Mouse (Mus musculus) cortical plate, adult 2 months (tissue): ENCODE data around the gene Dgkg. TPM values are rescaled to one million over a fixed set of nuclear protein-coding genes. Genes with fewer than 3 reads are reported as not detected.

ENCODE experiments used
- H3K27ac ChIP-seq: fragments of 200-500 bp; 2 replicates; pipeline ENCODE4 v1.5.1; 2012; ENCODE audit warnings: low read length, control low read depth, inconsistent platforms; ENCODE audit not compliant: insufficient read depth
- H3K4me1 ChIP-seq: fragments of 200-500 bp; 2 replicates; pipeline ENCODE4 v1.6.1; 2011; ENCODE audit warnings: low read length; ENCODE audit not compliant: control insufficient read depth, insufficient read depth
- H3K4me3 ChIP-seq: fragments of 200-500 bp; 2 replicates; pipeline ENCODE4 v1.5.1; 2011; ENCODE audit warnings: mild to moderate bottlenecking, low read length, control low read depth; ENCODE audit not compliant: insufficient read depth
- CTCF ChIP-seq: fragments of 200-500 bp; IDR thresholded peaks from 2 replicates; pipeline ENCODE4 v1.5.1; 2011; ENCODE audit warnings: mild to moderate bottlenecking, control low read depth, low read length; ENCODE audit not compliant: insufficient read depth; ENCODE audit errors: extremely low read depth
- POLR2A ChIP-seq: fragments of 200-500 bp; IDR thresholded peaks from 2 replicates; pipeline ENCODE4 v1.6.1; 2011; ENCODE audit warnings: mild to moderate bottlenecking, low read length, control low read depth; ENCODE audit not compliant: insufficient read depth; ENCODE audit errors: extremely low read depth
- polyA plus RNA-seq: library from polyadenylated mRNA; depleted of rRNA; stranded (reverse); fragments of >200 nt; gene quantifications from 2 replicates; pipeline ENCODE4 v1.2.3, GENCODE M21; 2012

Dgkg gene
- polyA plus RNA-seq, 1 experiment, result 14.0 TPM

- TF ChIP-seq CTCF (no peak), POLR2A (no peak)
- Histone ChIP-seq H3K4me1 (no peaks in the 10 kb centered on the region), H3K27ac (no peak overlapping the region), H3K4me3 (no peak overlapping the region)
Observed at GRCm38 (mm10) chr16:22582173-22582929, 74.7 kb downstream of the Dgkg start.

DNA sequence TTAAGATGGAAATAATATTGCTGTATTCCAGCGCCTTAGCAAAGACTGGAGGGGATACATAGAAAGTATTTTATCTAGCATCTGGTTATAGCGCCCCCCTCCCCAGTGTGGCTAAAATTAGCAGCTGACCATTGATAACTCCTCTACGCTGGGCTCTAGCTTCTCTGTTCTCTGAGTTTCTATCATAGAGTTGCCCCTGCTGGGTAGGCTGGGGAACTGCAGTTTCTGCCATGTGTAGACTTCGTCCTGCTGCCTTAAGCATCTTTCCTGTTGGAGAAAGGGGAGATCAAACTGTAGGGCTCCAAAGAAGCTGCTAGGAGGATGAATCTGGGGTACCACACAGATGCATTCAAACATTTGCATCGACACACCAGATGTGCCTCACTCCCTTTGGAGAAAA is 76.9 kb downstream of the Dgkg start:
- H3K27ac ChIP-seq, result no peak overlapping the region
- TF ChIP-seq CTCF (peak; percentile 37), POLR2A (no peak)
- no peaks in the 10 kb centered on the region for H3K4me1 ChIP-seq
- no peak overlapping the region for H3K4me3 ChIP-seq

GRCm38 (mm10) chr16:22578883-22579282 is 78.1 kb downstream of the Dgkg start:
- no peak for TF ChIP-seq POLR2A
- no peak for TF ChIP-seq CTCF
- no peak overlapping the region for H3K4me3 ChIP-seq
- H3K4me1 ChIP-seq, result no peaks in the 10 kb centered on the region
- H3K27ac ChIP-seq, result no peak overlapping the region

GRCm38 (mm10) chr16:22577656-22578055 is 79.4 kb downstream of the Dgkg start:
- no peaks in the 10 kb centered on the region for H3K4me1 ChIP-seq
- H3K27ac ChIP-seq, result no peak overlapping the region
- no peak overlapping the region for H3K4me3 ChIP-seq
- TF ChIP-seq CTCF (peak; percentile 68), POLR2A (no peak)

- H3K4me1 ChIP-seq, result no peaks in the 10 kb centered on the region
- no peak overlapping the region for H3K27ac ChIP-seq
- H3K4me3 ChIP-seq, result no peak overlapping the region
- TF ChIP-seq POLR2A (no peak), CTCF (0 out of 2 replicates have a peak, but pooled peaks have one; percentile 18)
Observed at GRCm38 (mm10) chr16:22574164-22574563, 82.9 kb downstream of the Dgkg start.

GRCm38 (mm10) chr16:22572641-22573341 is 84.2 kb downstream of the Dgkg start:
- Histone ChIP-seq H3K27ac (no peak overlapping the region), H3K4me3 (no peak overlapping the region), H3K4me1 (no peaks in the 10 kb centered on the region)
- TF ChIP-seq CTCF, result no peak
- TF ChIP-seq POLR2A, result no peak

DNA sequence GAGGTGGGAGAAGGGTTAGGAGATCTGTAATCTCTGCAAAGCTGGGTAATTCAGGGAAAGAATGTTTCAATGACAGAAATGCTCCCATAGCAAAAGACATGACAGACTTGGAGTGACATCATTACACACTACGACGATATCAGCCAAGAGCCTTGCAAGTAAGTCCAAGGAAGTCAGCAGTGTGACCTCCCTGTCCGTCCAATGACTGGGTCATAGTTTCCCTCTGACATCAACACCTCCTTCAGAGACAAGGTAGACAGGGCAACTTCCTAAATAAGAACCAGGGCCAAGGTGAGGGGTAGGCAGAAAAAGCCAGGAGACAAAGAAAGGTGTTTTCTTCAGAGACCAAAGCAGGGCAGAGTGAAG is 92.1 kb downstream of the Dgkg start:
- Histone ChIP-seq H3K27ac (no peak overlapping the region), H3K4me3 (no peak overlapping the region), H3K4me1 (no peaks in the 10 kb centered on the region)
- TF ChIP-seq CTCF (no peak), POLR2A (no peak)

DNA sequence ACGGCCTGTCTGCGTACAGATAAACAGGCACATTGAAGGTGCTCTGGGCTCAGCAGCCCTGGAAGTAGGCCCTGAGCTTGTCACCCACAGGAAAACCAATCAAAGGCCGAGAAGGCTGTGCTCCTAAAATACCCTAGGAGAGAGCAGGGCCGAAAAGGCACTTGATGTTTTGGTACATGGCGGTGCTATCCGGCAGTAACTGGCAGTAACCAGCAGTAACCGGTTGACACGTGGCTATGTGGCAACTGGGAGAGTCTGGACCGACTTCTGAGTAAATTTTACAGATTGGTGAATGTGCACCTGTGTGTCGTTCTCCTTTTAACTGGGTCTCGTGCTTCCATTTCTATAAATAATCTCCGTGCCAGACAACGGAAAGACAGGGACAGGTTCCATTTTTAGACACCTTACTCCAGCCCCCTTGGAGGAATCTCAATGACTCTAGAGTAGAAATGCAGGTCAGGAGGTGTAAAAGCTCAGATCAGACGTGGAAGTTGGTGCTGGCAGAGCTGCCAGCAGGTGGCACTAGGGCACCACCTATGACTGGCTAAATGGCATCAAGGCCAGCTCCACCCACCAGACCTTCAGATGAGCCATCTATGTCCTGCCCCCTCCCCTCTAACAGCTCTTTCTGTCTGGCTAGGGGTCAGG is 92.6 kb downstream of the Dgkg start:
- no peak overlapping the region for H3K27ac ChIP-seq
- no peaks in the 10 kb centered on the region for H3K4me1 ChIP-seq
- TF ChIP-seq CTCF (peak; percentile 75), POLR2A (no peak)
- H3K4me3 ChIP-seq, result no peak overlapping the region

- H3K4me1 ChIP-seq, result no peaks in the 10 kb centered on the region
- no peak overlapping the region for H3K27ac ChIP-seq
- H3K4me3 ChIP-seq, result no peak overlapping the region
- TF ChIP-seq POLR2A (no peak), CTCF (no peak)
Observed at GRCm38 (mm10) chr16:22563594-22563993, 93.4 kb downstream of the Dgkg start.
